Mouse (Mus musculus): ENCODE measurements around the gene Plekha3. TPM values are rescaled to one million over a fixed set of nuclear protein-coding genes. Genes with fewer than 3 reads are reported as not detected.

Plekha3 gene
- polyA plus RNA-seq, 1 experiment from 2014 or later: 15.4 TPM

Other genes starting within 250 kb of the Plekha3 start
- 86.2 and 87.9 TPM in 2 replicates for gene Prkra, start 27.3 kb upstream of the Plekha3 start, polyA plus RNA-seq (2016; fragmentation: Nextera tagmentation; extraction: Ambion mirVana)
- 1.0 TPM in 2 replicates for gene Pjvk, start 26.8 kb upstream of the Plekha3 start, polyA plus RNA-seq (2016; fragmentation: Nextera tagmentation; extraction: Ambion mirVana)
- gene Fkbp7, start 2.2 kb upstream of the Plekha3 start, polyA plus RNA-seq (2016; fragmentation: Nextera tagmentation; extraction: Ambion mirVana): 18.7 and 22.6 TPM in 2 replicates